Mouse (Mus musculus) layer of hippocampus, postnatal 10 days (tissue): ENCODE results near the gene Zmat3. TPM values are rescaled to one million over a fixed set of nuclear protein-coding genes. Genes with fewer than 3 reads are reported as not detected.

Experiments
- total RNA-seq, 2 experiments: library from RNA; stranded (reverse); gene quantifications; 2 replicates each; pipeline ENCODE4 v1.2.3; 2021

Zmat3 gene
- total RNA-seq, 2 experiments from 2014 or later, result 64.5 to 66.5 TPM

Other genes starting within 250 kb of the Zmat3 start
- 10 to 100 TPM; 42.0 to 46.3 TPM for gene Pik3ca, start 31.7 kb upstream of the Zmat3 start, total RNA-seq
- gene Kcnmb3, start 126.2 kb upstream of the Zmat3 start, total RNA-seq, result under 1 TPM; 0.69 to 0.76 TPM
- gene Zfp639, start 144.2 kb upstream of the Zmat3 start, total RNA-seq, result 10 to 100 TPM; 34.9 to 39.1 TPM
- 10 to 100 TPM; 96.3 to 99.0 TPM for gene Mfn1, start 163.5 kb upstream of the Zmat3 start, total RNA-seq